Mouse (Mus musculus): ENCODE data around the gene Ube2m. TPM values are rescaled to one million over a fixed set of nuclear protein-coding genes. Genes with fewer than 3 reads are reported as not detected.

Gene Ube2m
- polyA plus RNA-seq, 1 experiment: 143 TPM

- H3K4me3 ChIP-seq (replicated peaks; ENCODE audit: extremely low read depth, low read depth, low read length): no peak overlapping the region
- 4% methylated on average over 3 of the region's 3 CpGs for WGBS
- H3K4me1 ChIP-seq (ENCODE audit: control insufficient read depth, insufficient read depth, low read length): no peaks in the 10 kb centered on the region
- peak; percentile 23 for DNase-seq
- TF ChIP-seq POLR2A (IDR thresholded peaks at IDR 0.05; ENCODE audit: borderline replicate concordance, extremely low read depth, low read depth, low read length) (no peak), CTCF (IDR thresholded peaks at IDR 0.05; ENCODE audit: insufficient read depth, low read length) (0 out of 2 replicates have a peak, but pooled peaks have one; percentile 2)
Measured at GRCm38 (mm10) chr7:12992222-12992621, 45.9 kb downstream of the Ube2m start.

DNA sequence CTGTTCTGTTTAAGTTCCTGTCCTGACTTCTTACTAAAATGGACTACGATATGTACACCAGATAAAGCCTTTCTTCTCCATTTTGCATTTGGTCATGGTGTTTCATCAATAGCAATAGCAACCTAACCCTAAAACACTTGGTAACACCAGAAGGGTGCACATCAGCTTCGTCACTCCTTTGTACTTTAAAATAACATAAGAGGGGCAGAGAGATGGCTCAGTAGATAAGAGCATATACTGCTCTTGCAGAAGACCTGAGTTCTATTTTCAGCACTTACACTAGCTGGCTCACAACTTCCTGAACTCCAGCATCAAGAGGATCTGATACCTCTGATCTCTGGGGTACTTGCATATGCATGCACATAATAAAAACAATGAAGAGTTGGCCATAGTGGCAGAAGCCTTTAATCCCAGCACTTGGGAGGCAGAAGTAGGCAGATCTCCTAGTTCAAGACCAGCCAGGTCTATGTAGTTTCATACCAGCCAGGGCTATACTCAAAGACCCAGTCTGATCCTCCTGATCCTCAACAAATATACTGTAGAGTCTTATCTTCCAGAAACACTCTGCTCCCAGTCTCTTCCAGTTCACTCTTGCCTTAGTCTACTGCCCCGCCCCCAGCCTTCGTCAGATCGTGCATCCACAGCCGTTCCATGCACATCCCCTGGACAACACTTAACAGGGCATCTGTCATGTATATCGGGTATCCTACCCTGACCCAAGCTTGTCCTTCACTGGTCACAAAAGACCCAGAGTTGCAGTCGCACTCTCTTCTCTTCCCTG, 50.5 kb downstream of the Ube2m start:
- DNase-seq: no peak
- Histone ChIP-seq H3K4me1 (ENCODE audit: control insufficient read depth, insufficient read depth, low read length) (no peaks in the 10 kb centered on the region), H3K4me3 (replicated peaks; ENCODE audit: extremely low read depth, low read depth, low read length) (no peak overlapping the region)
- 76% methylated on average over 8 of the region's 8 CpGs for WGBS
- no peak for TF ChIP-seq POLR2A (IDR thresholded peaks at IDR 0.05; ENCODE audit: borderline replicate concordance, extremely low read depth, low read depth, low read length)
- no peak for TF ChIP-seq CTCF (IDR thresholded peaks at IDR 0.05; ENCODE audit: insufficient read depth, low read length)

GRCm38 (mm10) chr7:12986906-12987305, 51.2 kb downstream of the Ube2m start:
- Histone ChIP-seq H3K4me1 (ENCODE audit: control insufficient read depth, insufficient read depth, low read length) (no peaks in the 10 kb centered on the region), H3K4me3 (replicated peaks; ENCODE audit: extremely low read depth, low read depth, low read length) (no peak overlapping the region)
- no peak for DNase-seq
- TF ChIP-seq POLR2A (IDR thresholded peaks at IDR 0.05; ENCODE audit: borderline replicate concordance, extremely low read depth, low read depth, low read length) (no peak), CTCF (IDR thresholded peaks at IDR 0.05; ENCODE audit: insufficient read depth, low read length) (no peak)
- 78% methylated on average over 8 of the region's 8 CpGs for WGBS

GRCm38 (mm10) chr7:12985724-12986123, 52.4 kb downstream of the Ube2m start:
- DNase-seq: no peak
- no peaks in the 10 kb centered on the region for H3K4me1 ChIP-seq (ENCODE audit: control insufficient read depth, insufficient read depth, low read length)
- 89% methylated on average over 1 of the region's 1 CpGs for WGBS
- no peak for TF ChIP-seq POLR2A (IDR thresholded peaks at IDR 0.05; ENCODE audit: borderline replicate concordance, extremely low read depth, low read depth, low read length)
- no peak for TF ChIP-seq CTCF (IDR thresholded peaks at IDR 0.05; ENCODE audit: insufficient read depth, low read length)
- no peak overlapping the region for H3K4me3 ChIP-seq (replicated peaks; ENCODE audit: extremely low read depth, low read depth, low read length)

Other genes starting within 250 kb of the Ube2m start
- 1.4 and 3.1 TPM in 2 replicates for gene Zscan18, start 234.6 kb downstream of the Ube2m start, polyA plus RNA-seq (2012; rRNA removed)
- 0.91 and 2.1 TPM in 2 replicates for gene Zfp329, start 219.4 kb downstream of the Ube2m start, polyA plus RNA-seq (2012; rRNA removed)
- 8.9 and 12.1 TPM in 2 replicates for gene Zfp110, start 203.5 kb downstream of the Ube2m start, polyA plus RNA-seq (2012; rRNA removed)
- gene Zfp128, start 157.1 kb downstream of the Ube2m start, polyA plus RNA-seq (2012; rRNA removed): 0.74 and 1.2 TPM in 2 replicates
- gene Zscan22, start 140.5 kb downstream of the Ube2m start, polyA plus RNA-seq (2012; rRNA removed): 8.4 and 8.5 TPM in 2 replicates
- 1,316 and 1,420 TPM in 2 replicates for gene Rps5, start 116.0 kb downstream of the Ube2m start, polyA plus RNA-seq (2012; rRNA removed)
- 2.3 and 7.0 TPM in 2 replicates for gene Rnf225, start 110.9 kb downstream of the Ube2m start, polyA plus RNA-seq (2012; rRNA removed)
- 6.1 and 6.8 TPM in 2 replicates for gene Zfp324, start 72.4 kb downstream of the Ube2m start, polyA plus RNA-seq (2012; rRNA removed)
- 5.3 and 7.4 TPM in 2 replicates for gene Zfp446, start 60.4 kb downstream of the Ube2m start, polyA plus RNA-seq (2012; rRNA removed)
- gene Slc27a5, start 40.1 kb downstream of the Ube2m start, polyA plus RNA-seq (2012; rRNA removed): 0.20 and 0.75 TPM in 2 replicates
- gene Trim28, start 39.2 kb downstream of the Ube2m start, polyA plus RNA-seq (2012; rRNA removed): 170 and 214 TPM in 2 replicates
- 23.5 and 30.7 TPM in 2 replicates for gene Zbtb45, start 28.2 kb downstream of the Ube2m start, polyA plus RNA-seq (2012; rRNA removed)
- 68.5 and 93.5 TPM in 2 replicates for gene Chmp2a, start 3.5 kb downstream of the Ube2m start, polyA plus RNA-seq (2012; rRNA removed)
- 2.3 and 2.5 TPM in 2 replicates for gene Mzf1, start 16.5 kb upstream of the Ube2m start, polyA plus RNA-seq (2012; rRNA removed)
- not detected in 2 replicates for gene Vmn1r85, start 56.9 kb upstream of the Ube2m start, polyA plus RNA-seq (2012; rRNA removed)
- gene Vmn1r86, start 81.6 kb upstream of the Ube2m start, polyA plus RNA-seq (2012; rRNA removed): not detected in 2 replicates
- not detected in 2 replicates for gene Vmn1r87, start 101.9 kb upstream of the Ube2m start, polyA plus RNA-seq (2012; rRNA removed)
- not detected in 2 replicates for gene Vmn1r88, start 121.3 kb upstream of the Ube2m start, polyA plus RNA-seq (2012; rRNA removed)
- gene Vmn1r89, start 174.7 kb upstream of the Ube2m start, polyA plus RNA-seq (2012; rRNA removed): not detected in 2 replicates
- gene Lig1, start 239.0 kb upstream of the Ube2m start, polyA plus RNA-seq (2012; rRNA removed): 4.4 and 4.7 TPM in 2 replicates
- 5.3 and 6.0 TPM in 2 replicates for gene Zswim9, start 240.4 kb upstream of the Ube2m start, polyA plus RNA-seq (2012; rRNA removed)